Mouse (Mus musculus) ES-Bruce4 (cell line): Measurements from ENCODE around the gene Elmo3.

Source experiments
- CTCF ChIP-seq: IDR thresholded peaks from one replicate; pipeline ENCODE4 v1.8.1; 2011; ENCODE audit warnings: low read depth, low read length
- EP300 ChIP-seq: IDR thresholded peaks from 2 replicates; pipeline ENCODE4 v1.6.1; 2011; ENCODE audit warnings: low read depth, low read length; ENCODE audit not compliant: insufficient read depth
- POLR2A ChIP-seq: IDR thresholded peaks from one replicate; pipeline ENCODE4 v1.8.1; 2011; ENCODE audit warnings: low read length; ENCODE audit not compliant: insufficient read depth

- TF ChIP-seq CTCF: no peak
- TF ChIP-seq POLR2A: no peak
- no peak for TF ChIP-seq EP300
These were observed 17.8 kb downstream of the Elmo3 start for GRCm38 (mm10) chr8:105323183-105323582.
